Mouse (Mus musculus): ENCODE measurements around the gene Gm11042.

GRCm38 (mm10) chr12:74312611-74313010 is 3.6 kb downstream of the Gm11042 start:
- TF ChIP-seq CTCF (IDR thresholded peaks at IDR 0.05) (no peak), EP300 (IDR thresholded peaks at IDR 0.05) (no peak)
